In genomic region chr3:82029229-82029628, GRCm38 (mm10) we compare ENCODE assay signal across 7 mouse cellular contexts. TPM values are rescaled to one million over a fixed set of nuclear protein-coding genes. Genes with fewer than 3 reads are reported as not detected.
DNase-seq lines count a peak whose midpoint lies in the region; ATAC-seq and TF ChIP-seq lines count a peak whose summit lies in the region.

No protein-coding gene starts in this region.

- peak; percentile 68 for ATAC-seq in lung, postnatal 0 days

- no peaks in the 10 kb centered on the region for H3K27me3 ChIP-seq in lung, postnatal 0 days (replicated peaks; ENCODE audit: insufficient read depth, low read length)

- no peaks in the 10 kb centered on the region for H3K36me3 ChIP-seq in lung, postnatal 0 days (ENCODE audit: insufficient read depth, low read length)

- no peaks in the 10 kb centered on the region for H3K9me3 ChIP-seq in lung, postnatal 0 days (ENCODE audit: low read length)

- TF ChIP-seq EP300 in lung, postnatal 0 days (IDR thresholded peaks at IDR 0.05): no peak

- 2% methylated on average over 3 of the region's 3 CpGs for WGBS in lung, postnatal 0 days

- no peaks in the 10 kb centered on the region for H3K4me1 ChIP-seq in lung, postnatal 0 days (ENCODE audit: insufficient read depth, low read depth, low read length)

- no peak overlapping the region for H3K27ac ChIP-seq in lung, postnatal 0 days (ENCODE audit: low read length)

- H3K4me3 ChIP-seq in lung, postnatal 0 days (ENCODE audit: low read depth, low read length): no peak overlapping the region

- peak; percentile 50 to 68 for DNase-seq in right cerebral cortex, postnatal 10 days (ENCODE audit: low spot score in 2 of 2)
- DNase-seq in right cerebral cortex, adult 2 months (ENCODE audit: low spot score in 2 of 2): no peak
- peak; percentile 7 for DNase-seq in WW6 (ENCODE audit: low read depth, low spot score)
- peak; percentile 68 for DNase-seq in embryo, embryonic 10.5 days (ENCODE audit: low spot score)
- DNase-seq in induced T-regulatory cell, adult 2 months (ENCODE audit: low read depth): peak; percentile 53
- DNase-seq in lung, postnatal 0 days (ENCODE audit: low spot score): peak; percentile 90
- peak; percentile 73 for DNase-seq in retina, postnatal 1 day

- no peak overlapping the region for H3K9ac ChIP-seq in lung, postnatal 0 days (replicated peaks; ENCODE audit: low read depth)

- peak; percentile 82 for TF ChIP-seq CTCF in lung, postnatal 0 days (IDR thresholded peaks at IDR 0.05)

- H3K4me2 ChIP-seq in lung, postnatal 0 days (replicated peaks; ENCODE audit: low read depth, low read length): no peak overlapping the region

RNA-seq across cellular contexts. Expression of gene Gucy1b1, which starts 45.3 kb away (rescaled TPM):
- polyA plus RNA-seq in lung, postnatal 0 days (2015; fragmentation: Nextera tagmentation; extraction: Ambion mirVana): 95.8 and 104 TPM in 2 replicates

RNA-seq across cellular contexts. Expression of gene Asic5, which starts 47.1 kb away (rescaled TPM):
- polyA plus RNA-seq in lung, postnatal 0 days (2015; fragmentation: Nextera tagmentation; extraction: Ambion mirVana): 0.12 TPM in 1 of 2 replicates, not detected in the other

RNA-seq across cellular contexts. Expression of gene Tdo2, which starts 53.2 kb away (rescaled TPM):
- polyA plus RNA-seq in lung, postnatal 0 days (2015; fragmentation: Nextera tagmentation; extraction: Ambion mirVana): 0.76 and 1.8 TPM in 2 replicates

Comparison
In these comparisons a context has a peak if more than half of its experiments do, and no peak if none do; other contexts are left out.
1. DNase-seq: peak in right cerebral cortex, postnatal 10 days (2 of 2), WW6 (single experiment), embryo, embryonic 10.5 days (single experiment), induced T-regulatory cell, adult 2 months (single experiment), lung, postnatal 0 days (single experiment) and retina, postnatal 1 day (single experiment); none in right cerebral cortex, adult 2 months (0 of 2).